Mouse (Mus musculus): ENCODE measurements around the gene Wnt5b. TPM values are rescaled to one million over a fixed set of nuclear protein-coding genes. Genes with fewer than 3 reads are reported as not detected.

Gene Wnt5b
- polyA plus RNA-seq, 1 experiment from 2014 or later = 12.9 TPM

Other genes starting within 250 kb of the Wnt5b start
- gene Lrtm2, start 213.6 kb downstream of the Wnt5b start, polyA plus RNA-seq (2014; fragmentation: Nextera tagmentation; extraction: Ambion mirVana) = 0.10 TPM in 1 of 2 replicates, not detected in the other
- gene Adipor2, start 126.6 kb downstream of the Wnt5b start, polyA plus RNA-seq (2014; fragmentation: Nextera tagmentation; extraction: Ambion mirVana) = 15.4 and 16.2 TPM in 2 replicates
- 6.0 and 7.0 TPM in 2 replicates for gene Fbxl14, start 64.7 kb downstream of the Wnt5b start, polyA plus RNA-seq (2014; fragmentation: Nextera tagmentation; extraction: Ambion mirVana)